Mouse (Mus musculus): ENCODE results near the gene Flii.

DNA sequence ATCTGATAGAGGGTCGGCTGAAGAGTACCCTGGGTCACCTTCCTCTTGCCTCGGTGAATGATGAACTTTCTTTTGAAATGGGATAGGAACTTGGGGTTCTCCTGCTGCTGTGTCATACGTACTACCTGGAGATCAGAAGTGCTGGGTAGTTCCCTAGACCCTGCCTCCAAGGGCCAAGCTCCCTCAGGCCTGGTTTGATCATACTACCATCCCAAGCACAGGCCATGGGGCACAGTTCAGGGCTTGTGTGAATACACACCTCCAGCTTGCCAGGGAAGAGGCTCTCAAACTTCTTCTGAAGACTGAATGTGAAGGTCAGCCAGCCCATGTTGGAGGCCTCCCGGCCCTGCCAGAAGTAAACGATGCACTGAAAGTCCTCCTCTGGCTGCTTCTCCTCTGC lies 11.2 kb downstream of the Flii start:
- TF ChIP-seq POLR2A (IDR thresholded peaks at IDR 0.05; ENCODE audit: low read depth, low read length) (no peak), CTCF (conservative IDR thresholded peaks at IDR 0.05; ENCODE audit: insufficient read depth, insufficient read length, low read depth, low read length) (no peak)

Measured in kidney, adult 2 months (tissue).